Mouse (Mus musculus) CH12.LX (cell line): ENCODE data around the gene Zcchc3. TPM values are rescaled to one million over a fixed set of nuclear protein-coding genes. Genes with fewer than 3 reads are reported as not detected.

Experiments
- DNase-seq: peaks from one replicate; pipeline ENCODE4 v3.0.0-alpha.2; 2013; ENCODE audit errors: extremely low read depth
- H3K27ac ChIP-seq: 2 replicates; pipeline ENCODE4 v1.5.1; 2012; ENCODE audit warnings: low read depth, mild to moderate bottlenecking, control low read depth, moderate library complexity; ENCODE audit not compliant: insufficient read depth
- H3K27me3 ChIP-seq: replicated peaks from 2 replicates; pipeline ENCODE3; 2012; ENCODE audit warnings: inconsistent platforms
- H3K36me3 ChIP-seq, 2 experiments: replicated peaks in 1 of 2; 2 replicates each; pipeline versions ENCODE3 to v1.6.1; 2012; ENCODE audit warnings: inconsistent platforms in 1 of 2, low read length in 1 of 2, mild to moderate bottlenecking in 1 of 2, mixed read lengths in 1 of 2, moderate library complexity in 1 of 2; ENCODE audit not compliant: control insufficient read depth in 1 of 2, insufficient read depth in 1 of 2
- H3K4me1 ChIP-seq, 2 experiments: 2 replicates each; pipeline ENCODE4 v1.6.1; 2012; ENCODE audit warnings: inconsistent platforms in 1 of 2, moderate library complexity in 1 of 2; ENCODE audit not compliant: insufficient read depth in 2 of 2, control insufficient read depth in 1 of 2
- H3K4me2 ChIP-seq: 2 replicates; pipeline ENCODE4 v1.6.1; 2012; ENCODE audit warnings: low read depth, mild to moderate bottlenecking, control low read depth; ENCODE audit not compliant: poor library complexity, insufficient read depth, severe bottlenecking
- H3K4me3 ChIP-seq, 3 experiments: fragments of 150-350 bp in 1 of 3; sonication (generic) in 1 of 3; replicated peaks in 1 of 3; 2 replicates each; pipeline versions ENCODE3 to v1.5.1; 2011 to 2012; ENCODE audit warnings: low read depth in 2 of 3, low read length in 2 of 3, mild to moderate bottlenecking in 2 of 3, moderate library complexity in 2 of 3, control low read depth in 1 of 3, improper control_type of control experiment in 1 of 3, inconsistent platforms in 1 of 3, mixed read lengths in 1 of 3; ENCODE audit not compliant: poor library complexity in 1 of 3
- H3K79me2 ChIP-seq: replicated peaks from 2 replicates; pipeline ENCODE4 v1.6.1; 2012; ENCODE audit warnings: mild to moderate bottlenecking, moderate library complexity; ENCODE audit not compliant: control insufficient read depth, poor library complexity, insufficient read depth, severe bottlenecking; ENCODE audit errors: extremely low read depth
- H3K9ac ChIP-seq: 2 replicates; pipeline ENCODE4 v1.6.1; 2012; ENCODE audit warnings: low read depth, mild to moderate bottlenecking, control low read depth, moderate library complexity; ENCODE audit not compliant: insufficient read depth
- H3K9me3 ChIP-seq: replicated peaks from 2 replicates; pipeline ENCODE3; 2012; ENCODE audit warnings: low read length, inconsistent platforms, mixed read lengths
- BHLHE40 ChIP-seq: IDR thresholded peaks from 2 replicates; pipeline ENCODE4 v1.6.1; 2011; ENCODE audit warnings: mild to moderate bottlenecking, low read depth, low read length, improper control_type of control experiment
- CHD2 ChIP-seq: IDR thresholded peaks from 2 replicates; pipeline ENCODE4 v1.6.1; 2011; ENCODE audit warnings: low read length, improper control_type of control experiment
- EP300 ChIP-seq: IDR thresholded peaks from 2 replicates; pipeline ENCODE4 v1.6.1; 2011; ENCODE audit warnings: low read length, improper control_type of control experiment
- ETS1 ChIP-seq: conservative IDR thresholded peaks from 2 replicates; pipeline ENCODE4 v1.6.1; 2012; ENCODE audit warnings: low read depth, mild to moderate bottlenecking, inconsistent platforms, low read length, improper control_type of control experiment, moderate library complexity
- GABPA ChIP-seq: IDR thresholded peaks from 2 replicates; pipeline ENCODE4 v1.6.1; 2012; ENCODE audit warnings: low read depth, low read length, improper control_type of control experiment, inconsistent platforms; ENCODE audit not compliant: insufficient replicate concordance
- HCFC1 ChIP-seq: IDR thresholded peaks from 2 replicates; pipeline ENCODE4 v1.6.1; 2012; ENCODE audit warnings: low read depth, mild to moderate bottlenecking, inconsistent platforms, low read length, improper control_type of control experiment
- JUN ChIP-seq: IDR thresholded peaks from 2 replicates; pipeline ENCODE4 v1.6.1; 2011; ENCODE audit warnings: low read depth, mild to moderate bottlenecking, low read length, improper control_type of control experiment, moderate library complexity; ENCODE audit not compliant: insufficient read depth
- MXI1 ChIP-seq: IDR thresholded peaks from 2 replicates; pipeline ENCODE4 v1.6.1; 2011; ENCODE audit warnings: mild to moderate bottlenecking, low read depth, low read length, improper control_type of control experiment
- MYC ChIP-seq: IDR thresholded peaks from 2 replicates; pipeline ENCODE4 v1.6.1; 2011; ENCODE audit warnings: low read depth, mild to moderate bottlenecking, improper control_type of control experiment, low read length
- POLR2AphosphoS2 ChIP-seq: IDR thresholded peaks from 2 replicates; pipeline ENCODE4 v1.6.1; 2011; ENCODE audit warnings: low read depth, low read length, improper control_type of control experiment
- SMC3 ChIP-seq: IDR thresholded peaks from 2 replicates; pipeline ENCODE4 v1.6.1; 2011; ENCODE audit warnings: low read depth, low read length, improper control_type of control experiment
- TCF12 ChIP-seq: IDR thresholded peaks from 2 replicates; pipeline ENCODE4 v1.6.1; 2014; ENCODE audit warnings: low read depth, mild to moderate bottlenecking, inconsistent platforms, low read length, improper control_type of control experiment
- UBTF ChIP-seq: IDR thresholded peaks from 2 replicates; pipeline ENCODE4 v1.6.1; 2012; ENCODE audit warnings: low read depth, mild to moderate bottlenecking, inconsistent platforms, low read length, improper control_type of control experiment, moderate library complexity
- USF1 ChIP-seq: IDR thresholded peaks from 2 replicates; pipeline ENCODE4 v1.6.1; 2014; ENCODE audit warnings: low read depth, mild to moderate bottlenecking, inconsistent platforms, low read length, improper control_type of control experiment
- ZC3H11A ChIP-seq: IDR thresholded peaks from 2 replicates; pipeline ENCODE4 v1.6.1; 2012; ENCODE audit warnings: low read depth, mild to moderate bottlenecking, inconsistent platforms, low read length, improper control_type of control experiment
- dilution Hi-C: fragments of 300-500 bp; cut with MboI; formaldehyde crosslinking; loops from 2 replicates; pipeline ENCODE4 v1.14.3; 2020; ENCODE audit warnings: low sequenced_read_pairs; ENCODE audit not compliant: extremely low pct_unique_long_range_greater_than_20kb, extremely low pct_ligation_motif_present
- in situ Hi-C: fragments of 300-500 bp; cut with MboI; formaldehyde crosslinking; loops from 3 replicates; pipeline ENCODE4 v1.14.3; 2019; ENCODE audit warnings: low sequenced_read_pairs, low pct_ligation_motif_present, low pct_unique_long_range_greater_than_20kb, mixed read lengths
- polyA plus RNA-seq: library from polyadenylated mRNA; unstranded; fragments of >175 nt; gene quantifications from 2 replicates; pipeline ENCODE4 v1.2.1, GENCODE M21; 2012; ENCODE audit warnings: low read depth; ENCODE audit not compliant: insufficient read length
- total RNA-seq, 2 experiments: library from RNA; depleted of rRNA; stranded (reverse); fragments of 300-350 nt in 1 of 2; fragments of >200 nt in 1 of 2; gene quantifications; 2 replicates each; pipeline ENCODE4 v1.2.3; 2012 to 2014

Gene Zcchc3
- total RNA-seq (2012; rRNA removed), result not detected in 2 replicates
- total RNA-seq (2014; rRNA removed), result not detected in 2 replicates
- not detected in 2 replicates for polyA plus RNA-seq

DNA sequence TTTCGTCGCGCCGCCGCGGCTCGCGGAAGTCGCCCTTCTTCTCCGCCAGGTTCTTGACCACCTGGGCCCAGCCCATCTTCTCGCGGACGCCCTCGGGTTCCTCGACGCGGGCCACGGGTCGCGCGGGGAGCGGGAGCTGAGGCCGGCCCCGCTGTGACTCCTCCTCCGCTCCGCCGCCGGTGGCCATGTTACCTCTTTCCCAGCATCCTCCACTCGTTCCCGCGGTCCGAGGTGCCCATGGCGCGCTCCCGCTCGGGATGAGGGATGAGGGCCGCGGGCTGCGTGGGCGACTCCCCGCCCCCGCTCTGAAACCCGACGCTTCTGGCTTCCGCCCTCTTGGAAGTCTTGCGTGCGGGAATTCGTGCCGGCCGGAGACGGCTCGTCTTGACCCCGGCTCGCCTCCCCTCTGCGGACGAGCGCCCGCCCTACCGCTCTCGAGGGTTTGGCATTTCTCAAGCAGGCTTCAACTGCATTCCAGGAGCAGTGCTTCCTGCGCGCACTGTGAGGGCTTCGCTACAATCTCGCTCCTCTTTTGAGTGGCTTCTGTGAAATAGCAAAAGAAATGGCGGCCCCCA lies at the start of gene Zcchc3:
TSS of gene Zcchc3 (minus strand) at position 437 of the 575 bp plus-strand sequence.
- no peak within 1 kb of the TSS for H3K4me2 ChIP-seq
- H3K4me3 ChIP-seq, result no peak within 1 kb of the TSS
- in situ Hi-C loops, result no loop called here
- H3K79me2 ChIP-seq, result no peaks in the 10 kb centered on the region
- no peak within 1 kb of the TSS for H3K9ac ChIP-seq
- no peaks in the 10 kb centered on the region for H3K36me3 ChIP-seq
- no peak for DNase-seq
- H3K9me3 ChIP-seq, result peaks cover 30% of the 10 kb centered on the region
- peaks cover 21% of the 10 kb centered on the region for H3K27me3 ChIP-seq
- no peak within 1 kb of the TSS for H3K27ac ChIP-seq
- H3K4me1 ChIP-seq, result no peaks in the 10 kb centered on the region
- TF ChIP-seq MYC (no peak), USF1 (no peak), MXI1 (no peak), EP300 (no peak), UBTF (no peak), ETS1 (no peak), GABPA (no peak)
- dilution Hi-C loops, result no loop called here

- Histone ChIP-seq H3K4me1 (peaks cover 0 to 13% of the 10 kb centered on the region in 2 experiments; a peak in 2 of 4 replicates), H3K4me2 (no peak overlapping the region), H3K9me3 (no peaks in the 10 kb centered on the region), H3K79me2 (no peaks in the 10 kb centered on the region), H3K36me3 (no peaks in the 10 kb centered on the region), H3K9ac (no peak overlapping the region), H3K27ac (no peak overlapping the region), H3K27me3 (peaks cover 43% of the 10 kb centered on the region), H3K4me3 (no peak overlapping the region)
- dilution Hi-C loops, result no loop called here
- TF ChIP-seq POLR2AphosphoS2 (no peak), TCF12 (no peak), BHLHE40 (no peak), ZC3H11A (no peak), HCFC1 (no peak), JUN (no peak), SMC3 (no peak), GABPA (no peak), CHD2 (no peak)
- DNase-seq, result no peak
- in situ Hi-C loops, result loop anchor here (25.0 kb wide), 1 partner anchor 128 kb away; the partner anchor contains the start of genes Defb19 and Defb45
Measured at GRCm38 (mm10) chr2:152459241-152459640, 44.4 kb upstream of the Zcchc3 start.
